Mouse (Mus musculus) embryonic facial prominence, embryonic 11.5 days (tissue): Measurements from ENCODE around the gene Mcm7. TPM values are rescaled to one million over a fixed set of nuclear protein-coding genes. Genes with fewer than 3 reads are reported as not detected.
A peak's percentile ranks its signal among the peaks of the same experiment; 100 is the strongest.

Experiments used
- ATAC-seq: fragments of 200-750 bp; cut with Nextera tagmentation; replicated peaks from 2 replicates; pipeline ENCODE4 v1.8.0; 2017; ENCODE audit warnings: low read depth; ENCODE audit not compliant: insufficient number of reproducible peaks, low FRiP score, low TSS enrichment
- DNase-seq: peaks from one replicate; pipeline ENCODE4 v3.0.0-alpha.2; 2015; ENCODE audit warnings: low spot score
- H3K27ac ChIP-seq: fragments of 300-500 bp; sonication (generic); replicated peaks from 2 replicates; pipeline ENCODE4 v1.5.1; 2014; ENCODE audit warnings: mild to moderate bottlenecking, low read depth, low read length, control low read depth
- H3K27me3 ChIP-seq: fragments of 300-500 bp; sonication (generic); 2 replicates; pipeline ENCODE4 v1.6.1; 2014; ENCODE audit warnings: mild to moderate bottlenecking, low read length, moderate library complexity, mixed read lengths; ENCODE audit not compliant: control insufficient read depth, insufficient read depth
- H3K36me3 ChIP-seq: fragments of 300-500 bp; sonication (generic); replicated peaks from 2 replicates; pipeline ENCODE4 v1.6.1; 2014; ENCODE audit warnings: low read depth, mild to moderate bottlenecking, low read length, moderate library complexity, mixed read lengths; ENCODE audit not compliant: control insufficient read depth, insufficient read depth
- H3K4me1 ChIP-seq: fragments of 300-500 bp; sonication (generic); 2 replicates; pipeline ENCODE4 v1.6.1; 2014; ENCODE audit warnings: low read length, mixed read lengths; ENCODE audit not compliant: control insufficient read depth, insufficient read depth
- H3K4me2 ChIP-seq: fragments of 300-500 bp; sonication (generic); 2 replicates; pipeline ENCODE4 v1.6.1; 2014; ENCODE audit warnings: low read depth, mild to moderate bottlenecking, control low read depth, low read length, moderate library complexity
- H3K4me3 ChIP-seq: fragments of 300-500 bp; sonication (generic); 2 replicates; pipeline ENCODE4 v1.5.1; 2014; ENCODE audit warnings: low read depth, low read length, control low read depth
- H3K9ac ChIP-seq: fragments of 300-500 bp; sonication (generic); replicated peaks from 2 replicates; pipeline ENCODE4 v1.6.1; 2014; ENCODE audit warnings: mild to moderate bottlenecking, control low read depth, low read length
- H3K9me3 ChIP-seq: fragments of 300-500 bp; sonication (generic); replicated peaks from 2 replicates; pipeline ENCODE4 v1.6.1; 2016; ENCODE audit warnings: mild to moderate bottlenecking, low read length, inconsistent platforms, mixed read lengths; ENCODE audit not compliant: control insufficient read depth
- WGBS: fragments of 180-500 bp; shearing (Covaris S2); extraction: QIAGEN DNeasy Blood & Tissue Kit; methylation state at CpG from one replicate; pipeline ENCODE4 v1.1.7; 2014; 5-methylcytosine and 5-hydroxymethylcytosine counted together
- polyA plus RNA-seq: library from polyadenylated mRNA; unstranded; fragments of >200 nt; fragmentation: Nextera tagmentation; extraction: Ambion mirVana; gene quantifications from 2 replicates; pipeline ENCODE4 v1.2.1, GENCODE M21; 2014

Gene Mcm7
- polyA plus RNA-seq, 1 experiment from 2014 or later: 307 TPM

DNA sequence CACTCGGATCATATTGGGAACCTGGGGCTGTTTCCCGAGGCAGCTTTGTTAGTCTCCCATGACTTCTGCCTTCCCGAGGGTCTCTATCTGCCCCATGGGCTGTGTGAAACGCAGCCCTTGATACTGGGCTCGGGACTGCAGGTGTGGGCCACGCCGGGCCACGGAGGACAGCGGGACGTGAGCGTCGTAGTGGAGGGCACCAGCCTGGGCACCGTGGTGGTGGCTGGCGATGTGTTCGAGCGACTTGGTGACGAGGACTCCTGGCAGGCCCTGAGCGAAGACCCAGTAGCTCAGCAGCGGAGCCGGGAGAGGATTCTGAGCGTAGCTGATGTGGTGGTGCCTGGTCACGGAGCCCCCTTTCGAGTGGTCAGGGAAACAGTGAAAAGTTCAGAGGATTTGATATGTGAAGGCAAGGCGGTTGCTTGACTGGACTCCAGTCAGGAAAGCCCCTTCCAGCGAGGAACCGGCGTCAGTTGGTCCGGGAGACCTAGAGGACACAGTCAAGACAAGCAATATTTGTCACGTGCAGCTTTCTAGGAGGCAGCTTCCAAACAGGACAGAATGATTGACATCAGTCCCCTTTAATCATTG is 22.6 kb upstream of the Mcm7 start:
- no peaks in the 10 kb centered on the region for H3K27me3 ChIP-seq
- H3K4me1 ChIP-seq: no peaks in the 10 kb centered on the region
- ATAC-seq (peak; percentile 36), DNase-seq (peak; percentile 37)
- H3K4me3 ChIP-seq: peak overlapping the region; percentile 68
- H3K36me3 ChIP-seq: peaks cover 4% of the 10 kb centered on the region; the same call in 1 of the 2 replicates
- H3K4me2 ChIP-seq: peak overlapping the region; percentile 96
- no peaks in the 10 kb centered on the region for H3K9me3 ChIP-seq
- 2% methylated on average over 29 of the region's 29 CpGs for WGBS
- peak overlapping the region; percentile 89 for H3K9ac ChIP-seq
- peak overlapping the region; percentile 31; the same call in 1 of the 2 replicates for H3K27ac ChIP-seq

DNA sequence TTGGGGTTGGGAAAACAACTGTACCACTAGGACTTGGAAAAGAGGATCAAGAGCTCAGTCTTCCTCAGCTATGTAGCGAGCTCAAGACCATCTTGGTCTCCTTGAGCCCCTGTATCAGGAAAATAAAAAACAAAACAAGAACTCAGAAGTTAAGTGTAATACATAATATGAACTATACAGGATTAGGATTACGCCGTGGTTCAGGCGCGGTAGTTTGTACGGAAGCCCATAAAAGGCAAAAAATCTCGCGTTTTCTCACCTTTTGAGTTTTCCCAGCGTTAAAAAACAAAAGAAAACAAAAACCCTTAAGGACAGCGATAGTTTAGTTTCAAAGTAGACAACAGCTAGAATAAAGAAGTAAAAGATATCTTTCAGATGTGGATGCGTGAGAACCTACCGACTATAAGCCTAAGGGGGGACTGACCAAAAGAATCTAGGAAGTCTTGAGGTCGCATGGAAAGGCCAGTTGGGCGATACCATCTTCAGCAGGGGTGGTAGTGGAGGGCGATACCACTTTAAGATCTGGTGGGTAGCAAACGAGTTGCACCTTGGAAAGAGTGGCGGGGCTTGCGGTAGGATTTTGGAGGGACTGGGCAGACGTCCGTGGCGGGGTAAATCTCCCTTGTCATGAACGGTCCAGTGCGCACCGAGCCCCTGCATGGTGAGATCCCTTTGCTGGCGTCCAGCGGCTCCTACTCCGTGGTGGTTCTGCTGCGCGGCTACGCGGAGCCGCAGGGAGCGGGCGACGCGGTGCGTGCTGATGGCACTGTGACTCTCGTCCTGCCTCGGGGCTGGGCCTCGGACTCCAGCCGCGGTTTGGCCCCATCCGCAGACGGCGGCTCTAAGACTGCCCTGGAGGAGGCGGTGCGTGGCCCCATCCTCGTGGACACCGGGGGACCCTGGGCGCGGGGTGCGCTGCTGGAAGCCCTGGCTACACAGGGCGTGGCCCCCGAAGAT is 21.8 kb upstream of the Mcm7 start, which contains the start of gene Mblac1:
TSS of gene Mblac1 (plus strand) at position 544 of the 957 bp plus-strand sequence.
- Histone ChIP-seq H3K9ac (peak within 1 kb of the TSS; percentile 89), H3K4me2 (peak within 1 kb of the TSS; percentile 96), H3K27ac (peak within 1 kb of the TSS; percentile 31; the same call in 1 of the 2 replicates), H3K27me3 (no peaks in the 10 kb centered on the region), H3K4me1 (no peaks in the 10 kb centered on the region), H3K36me3 (peaks cover 4% of the 10 kb centered on the region; the same call in 1 of the 2 replicates), H3K4me3 (peak within 1 kb of the TSS; percentile 68), H3K9me3 (no peaks in the 10 kb centered on the region)
- WGBS: 9% methylated on average over 54 of the region's 54 CpGs
- peak; percentile 82 for ATAC-seq
- peak; percentile 86 for DNase-seq

DNA sequence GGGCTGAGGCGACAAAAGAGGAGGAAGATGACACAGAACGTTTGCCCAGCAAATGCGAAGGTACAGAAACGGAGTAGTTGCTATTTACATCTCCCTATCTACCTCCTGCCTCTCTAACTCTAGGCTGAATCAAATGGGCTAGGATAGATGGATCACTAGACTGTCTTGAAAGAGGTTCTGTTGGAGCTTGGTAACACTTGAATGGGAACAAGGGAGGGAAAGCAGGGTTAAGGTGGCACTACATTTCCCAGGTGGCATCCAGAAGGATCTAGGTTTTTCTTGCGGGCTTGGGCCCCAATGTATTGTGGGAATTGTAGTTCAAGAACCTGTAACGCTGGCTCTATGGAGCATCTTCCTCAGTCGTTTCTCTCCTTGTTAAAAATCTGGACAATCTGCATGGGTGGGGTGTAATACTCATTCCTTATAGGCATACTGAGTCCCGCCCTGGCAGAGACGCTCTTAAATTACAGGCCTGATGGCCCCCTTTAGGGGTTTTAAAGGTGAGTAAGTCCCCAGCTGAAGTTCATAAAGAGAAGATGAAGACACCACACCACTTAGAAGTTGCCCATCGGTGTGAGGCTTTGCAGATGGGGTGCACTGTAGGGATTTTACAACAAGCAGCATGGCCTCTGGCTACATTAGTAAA is 15.6 kb upstream of the Mcm7 start:
- no peaks in the 10 kb centered on the region; the same call in 1 of the 2 replicates for H3K4me1 ChIP-seq
- no peak overlapping the region; the same call in 1 of the 2 replicates for H3K27ac ChIP-seq
- H3K4me2 ChIP-seq: peak overlapping the region; percentile 35
- no peaks in the 10 kb centered on the region for H3K27me3 ChIP-seq
- H3K9me3 ChIP-seq: no peaks in the 10 kb centered on the region
- peak overlapping the region; percentile 68 for H3K4me3 ChIP-seq
- peak; percentile 76 for ATAC-seq
- H3K36me3 ChIP-seq: peaks cover 4% of the 10 kb centered on the region
- 0% methylated on average over 10 of the region's 10 CpGs for WGBS
- peak overlapping the region; percentile 91 for H3K9ac ChIP-seq
- peak; percentile 88 for DNase-seq

DNA sequence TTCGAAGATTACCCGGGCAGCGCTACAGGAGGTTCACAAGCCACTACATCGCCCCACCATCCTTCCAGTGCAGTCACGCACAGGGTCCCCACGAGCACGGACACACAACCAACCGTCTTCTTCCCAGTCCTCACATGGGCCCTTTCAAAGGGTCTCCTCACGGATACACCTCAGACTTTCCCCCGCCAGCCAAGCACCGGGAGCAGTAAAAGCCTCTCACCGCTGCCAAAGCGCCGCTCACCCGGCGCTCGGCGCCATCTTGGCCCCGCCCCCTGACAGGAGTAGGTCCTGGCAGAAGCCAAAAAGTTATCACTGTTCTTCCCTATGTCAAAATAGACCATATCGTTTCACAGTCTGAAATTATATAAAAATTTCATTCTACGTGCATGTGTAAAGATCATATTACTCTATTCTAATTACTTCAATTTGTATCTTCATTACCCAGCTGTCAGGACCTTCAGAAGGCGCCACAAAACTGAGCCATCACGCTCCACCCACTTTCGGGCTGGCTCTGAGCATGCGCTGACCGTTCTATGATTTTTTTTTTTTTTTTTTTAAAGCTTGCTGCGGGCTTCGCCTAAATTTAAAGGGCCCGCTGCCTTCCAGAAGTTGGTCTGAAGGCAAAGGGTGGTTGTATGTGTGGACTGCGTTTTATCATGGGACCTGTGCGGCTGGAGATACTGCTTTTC is 14.9 kb upstream of the Mcm7 start, which contains the start of the genes Taf6 and Cnpy4:
TSS of gene Taf6 (minus strand) at position 502 of the 689 bp plus-strand sequence.
TSS of gene Cnpy4 (plus strand) at position 536 of the 689 bp plus-strand sequence.
- under 1% methylated on average over 31 of the region's 31 CpGs for WGBS
- DNase-seq: peak; percentile 91
- peak within 1 kb of the TSS; percentile 91 for H3K9ac ChIP-seq
- peak within 1 kb of the TSS; percentile 66 for H3K4me2 ChIP-seq
- peak within 1 kb of the TSS; percentile 52 for H3K27ac ChIP-seq
- peak within 1 kb of the TSS; percentile 68 for H3K4me3 ChIP-seq
- H3K36me3 ChIP-seq: peaks cover 6% of the 10 kb centered on the region
- no peaks in the 10 kb centered on the region for H3K9me3 ChIP-seq
- H3K4me1 ChIP-seq: no peaks in the 10 kb centered on the region; the same call in 1 of the 2 replicates
- no peaks in the 10 kb centered on the region for H3K27me3 ChIP-seq
- peak; percentile 71 for ATAC-seq

DNA sequence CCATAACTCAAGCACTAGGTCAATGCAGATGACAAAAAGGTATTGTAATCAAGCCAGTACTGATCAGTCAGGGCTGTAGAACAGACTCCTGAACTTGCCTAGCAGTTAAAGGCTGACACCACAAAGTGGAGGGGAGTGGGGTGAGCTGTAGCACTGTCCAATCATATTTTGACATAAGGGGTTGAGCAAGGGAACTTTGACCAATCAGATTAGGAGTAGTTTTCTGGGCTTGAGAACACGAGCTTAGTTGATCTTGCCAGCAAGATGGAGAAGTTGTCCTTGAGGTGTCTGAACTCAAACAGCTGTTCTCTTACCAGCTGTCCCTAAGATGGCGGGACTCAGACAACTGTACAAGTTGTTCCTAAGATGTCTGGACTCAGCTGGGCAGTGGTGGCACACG is 995 bp upstream of the Mcm7 start:
- Histone ChIP-seq H3K4me2 (no peak overlapping the region), H3K9ac (no peak overlapping the region), H3K4me1 (no peaks in the 10 kb centered on the region), H3K27ac (no peak overlapping the region), H3K9me3 (no peaks in the 10 kb centered on the region), H3K27me3 (no peaks in the 10 kb centered on the region), H3K4me3 (no peak overlapping the region), H3K36me3 (peaks cover 5% of the 10 kb centered on the region)
- 82% methylated on average over 3 of the region's 3 CpGs for WGBS
- no peak for DNase-seq
- ATAC-seq: no peak

DNA sequence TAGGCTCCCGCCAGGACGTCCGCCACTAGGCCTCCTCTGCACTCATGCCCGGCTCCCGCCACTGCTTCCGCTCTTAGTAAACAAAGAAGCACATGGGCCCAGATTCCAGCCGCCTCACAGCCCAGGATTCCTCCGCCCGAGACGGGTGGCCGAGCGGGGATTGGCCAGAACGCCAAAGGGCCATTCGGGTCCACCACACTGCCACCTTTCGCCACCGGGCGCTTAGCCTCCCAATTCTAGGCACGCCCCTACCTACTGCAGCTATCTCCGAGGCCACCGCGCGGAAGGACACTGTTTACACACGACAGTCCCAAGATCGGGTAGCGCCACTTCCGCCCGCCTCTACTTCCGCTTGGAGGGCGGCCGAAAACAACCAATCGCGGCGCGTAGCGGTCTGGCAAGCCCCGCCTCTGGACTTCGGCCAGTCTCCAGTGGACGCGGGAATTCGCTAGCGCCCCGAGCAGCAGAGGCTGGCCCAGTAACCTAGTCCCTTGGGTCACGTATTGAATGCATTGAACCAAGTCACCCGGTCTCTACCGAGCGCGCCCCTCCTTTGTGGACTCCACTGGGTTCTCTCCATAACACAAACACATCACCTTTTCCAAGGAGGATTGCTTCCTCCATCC is 1.2 kb downstream of the Mcm7 start:
- Histone ChIP-seq H3K27me3 (no peaks in the 10 kb centered on the region), H3K4me1 (no peaks in the 10 kb centered on the region), H3K36me3 (peaks cover 15% of the 10 kb centered on the region), H3K4me3 (peak overlapping the region; percentile 71), H3K9ac (peak overlapping the region; percentile 84), H3K4me2 (peak overlapping the region; percentile 65), H3K9me3 (no peaks in the 10 kb centered on the region), H3K27ac (peak overlapping the region; percentile 94)
- ATAC-seq (peak; percentile 86), DNase-seq (peak; percentile 97)
- under 1% methylated on average over 47 of the region's 47 CpGs for WGBS

DNA sequence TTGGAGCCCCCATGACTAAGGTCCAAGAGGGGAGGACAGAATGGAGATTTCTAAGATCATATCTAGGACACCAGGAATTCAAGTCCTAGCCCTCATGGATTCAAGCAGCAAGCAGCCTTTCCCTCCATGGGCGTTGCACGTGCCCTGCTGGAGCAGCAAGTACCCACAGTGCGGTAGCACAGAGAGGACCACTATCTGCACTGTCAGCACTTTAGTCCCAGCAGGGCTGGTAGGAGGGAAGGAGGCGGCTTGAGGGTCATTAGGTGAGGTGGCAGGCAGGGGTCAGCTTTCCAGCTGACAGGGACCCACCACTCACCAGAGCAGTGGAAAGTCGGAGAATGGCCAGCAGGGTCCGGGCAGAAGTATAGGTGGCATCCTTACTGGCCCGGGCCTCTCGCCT is 6.6 kb downstream of the Mcm7 start:
- WGBS: 67% methylated on average over 8 of the region's 8 CpGs
- H3K4me3 ChIP-seq: no peak overlapping the region
- no peak overlapping the region for H3K4me2 ChIP-seq
- ATAC-seq (no peak), DNase-seq (no peak)
- no peaks in the 10 kb centered on the region for H3K4me1 ChIP-seq
- H3K9ac ChIP-seq: no peak overlapping the region
- peaks cover 27% of the 10 kb centered on the region for H3K36me3 ChIP-seq
- no peak overlapping the region for H3K27ac ChIP-seq
- H3K27me3 ChIP-seq: no peaks in the 10 kb centered on the region
- H3K9me3 ChIP-seq: no peaks in the 10 kb centered on the region
